Mouse (Mus musculus) MEL (cell line): ENCODE measurements around the gene Ubtf.

Experiments
- CHD2 ChIP-seq: IDR thresholded peaks from 2 replicates; pipeline ENCODE4 v1.6.1; 2011; ENCODE audit warnings: low read length, improper control_type of control experiment
- CTCF ChIP-seq, 3 experiments: IDR thresholded peaks in 2 of 3; conservative IDR thresholded peaks in 1 of 3; 2 replicates each; pipeline ENCODE4 v1.5.1; 2011 to 2012; ENCODE audit warnings: low read length in 3 of 3, low read depth in 2 of 3, mild to moderate bottlenecking in 2 of 3, improper control_type of control experiment in 1 of 3, inconsistent platforms in 1 of 3, mixed read lengths in 1 of 3, moderate library complexity in 1 of 3; ENCODE audit not compliant: control insufficient read depth in 1 of 3, insufficient read depth in 1 of 3, poor library complexity in 1 of 3, severe bottlenecking in 1 of 3
- KAT2A ChIP-seq: conservative IDR thresholded peaks from 2 replicates; pipeline ENCODE4 v1.6.1; 2012; ENCODE audit warnings: low read depth, low read length, improper control_type of control experiment, inconsistent platforms
- MAFK ChIP-seq: IDR thresholded peaks from 2 replicates; pipeline ENCODE4 v1.6.1; 2011; ENCODE audit warnings: low read depth, mild to moderate bottlenecking, low read length, improper control_type of control experiment, borderline replicate concordance
- MAX ChIP-seq: IDR thresholded peaks from 2 replicates; pipeline ENCODE4 v1.6.1; 2011; ENCODE audit warnings: low read length, improper control_type of control experiment
- MEF2A ChIP-seq: IDR thresholded peaks from 2 replicates; pipeline ENCODE4 v1.6.1; 2014; ENCODE audit warnings: low read depth, mild to moderate bottlenecking, inconsistent platforms, low read length, improper control_type of control experiment; ENCODE audit not compliant: poor library complexity, insufficient replicate concordance, severe bottlenecking; ENCODE audit errors: extremely low read depth
- POLR2A ChIP-seq, 2 experiments: IDR thresholded peaks; 2 replicates each; pipeline ENCODE4 v1.6.1; 2011 to 2012; ENCODE audit warnings: low read length in 2 of 2, mild to moderate bottlenecking in 2 of 2, control low read depth in 1 of 2, improper control_type of control experiment in 1 of 2, low read depth in 1 of 2, moderate library complexity in 1 of 2; ENCODE audit not compliant: control insufficient read depth in 1 of 2, insufficient read depth in 1 of 2, poor library complexity in 1 of 2
- POLR2AphosphoS2 ChIP-seq: IDR thresholded peaks from 2 replicates; pipeline ENCODE4 v1.6.1; 2011; ENCODE audit warnings: low read length, improper control_type of control experiment
- SIN3A ChIP-seq: IDR thresholded peaks from 2 replicates; pipeline ENCODE4 v1.6.1; 2012; ENCODE audit warnings: low read length, improper control_type of control experiment, inconsistent platforms
- TAL1 ChIP-seq: IDR thresholded peaks from 2 replicates; pipeline ENCODE4 v1.6.1; 2012; ENCODE audit warnings: mild to moderate bottlenecking, inconsistent platforms, low read length, moderate library complexity, mixed read lengths
- USF2 ChIP-seq, 2 experiments: IDR thresholded peaks; 2 replicates each; pipeline ENCODE4 v1.6.1; 2011 to 2012; ENCODE audit warnings: improper control_type of control experiment in 2 of 2, low read length in 2 of 2, borderline replicate concordance in 1 of 2, inconsistent platforms in 1 of 2, low read depth in 1 of 2, mild to moderate bottlenecking in 1 of 2; ENCODE audit not compliant: insufficient read depth in 1 of 2
- ZC3H11A ChIP-seq: IDR thresholded peaks from 2 replicates; pipeline ENCODE4 v1.6.1; 2012; ENCODE audit warnings: low read depth, mild to moderate bottlenecking, inconsistent platforms, low read length, improper control_type of control experiment

GRCm38 (mm10) chr11:102327250-102327649 lies 7.7 kb upstream of the Ubtf start:
- TF ChIP-seq POLR2A (IDR thresholded peaks at IDR 0.05; ENCODE audit: control insufficient read depth in 1 of 2, insufficient read depth in 1 of 2, low read depth in 1 of 2, low read length in 2 of 2, poor library complexity in 1 of 2) (no peak), ZC3H11A (no peak), TAL1 (no peak), CHD2 (no peak), CTCF (IDR thresholded peaks at IDR 0.05 in 2 of 3, conservative IDR thresholded peaks at IDR 0.05 in 1 of 3; ENCODE audit: control insufficient read depth in 1 of 3, insufficient read depth in 1 of 3, low read depth in 2 of 3, low read length in 3 of 3, poor library complexity in 1 of 3, severe bottlenecking in 1 of 3) (no peak), KAT2A (no peak), POLR2AphosphoS2 (no peak), USF2 (IDR thresholded peaks at IDR 0.05; ENCODE audit: borderline replicate concordance in 1 of 2, insufficient read depth in 1 of 2, low read depth in 1 of 2, low read length in 2 of 2) (no peak), SIN3A (no peak), MAX (no peak), MEF2A (no peak), MAFK (no peak)
